Mouse (Mus musculus) liver, embryonic 14.5 days (tissue): ENCODE results near the gene Dpysl5.

Experiments
- CTCF ChIP-seq: IDR thresholded peaks from 2 replicates; pipeline ENCODE4 v1.5.1; 2016; ENCODE audit warnings: antibody characterized with exemption, low read depth, control low read depth
- EP300 ChIP-seq: IDR thresholded peaks from 2 replicates; pipeline ENCODE4 v1.6.1; 2016; ENCODE audit warnings: antibody characterized with exemption, low read depth

DNA sequence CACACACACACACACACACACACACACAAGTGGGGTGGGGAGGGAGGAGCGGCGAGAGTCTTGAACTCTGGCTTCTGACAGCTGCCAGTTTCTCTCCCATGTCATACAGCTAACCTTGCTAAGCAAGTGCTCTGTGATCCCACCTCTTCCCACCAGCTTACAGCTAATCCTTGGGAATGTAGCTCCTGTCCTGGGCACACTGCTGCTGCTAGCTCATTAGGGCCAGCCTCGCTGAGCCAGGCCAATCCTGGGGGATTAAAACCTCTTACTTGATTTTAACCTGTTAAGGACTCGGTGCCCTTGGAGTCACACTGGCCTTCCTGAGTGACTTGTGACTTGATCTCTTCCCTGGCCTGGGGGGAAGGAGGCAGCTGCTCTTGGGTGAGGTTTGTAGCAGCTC is 23.3 kb downstream of the Dpysl5 start:
- TF ChIP-seq CTCF (no peak), EP300 (no peak)
